8 mouse cellular contexts compared by ENCODE assay signal in the genomic region with DNA sequence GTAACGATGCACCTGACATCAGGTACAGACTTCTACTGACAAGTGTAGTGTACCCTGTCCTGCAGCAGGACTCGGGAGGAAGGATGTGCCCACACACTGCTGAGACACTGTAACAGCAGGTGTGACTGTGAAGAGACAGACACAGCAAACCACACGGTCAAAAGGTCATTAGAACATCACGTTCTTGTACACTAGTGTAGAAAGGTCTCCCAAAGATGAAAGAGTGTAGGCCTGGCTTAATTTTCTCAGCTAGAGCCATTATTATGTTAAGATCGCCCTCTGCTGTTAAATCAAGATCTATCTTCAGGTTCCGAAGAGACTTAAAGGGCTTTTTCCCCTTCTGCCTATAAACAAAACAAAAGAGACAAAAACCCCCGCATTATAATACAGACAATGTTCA. TPM values are rescaled to one million over a fixed set of nuclear protein-coding genes. Genes with fewer than 3 reads are reported as not detected.
DNase-seq lines count a peak whose midpoint lies in the region; ATAC-seq and TF ChIP-seq lines count a peak whose summit lies in the region.
"Had no signal": no experiment of that assay in that cellular context is flagged by ENCODE, and none has a peak within 500 bp of the region (broad histone marks: within the 10 kb centered on the region; RNA-seq: fewer than 3 reads in every experiment).

No protein-coding gene starts in this region.

- no peak overlapping the region for H3K4me3 ChIP-seq in left cerebral cortex, adult 2 months
- no peak overlapping the region for H3K4me3 ChIP-seq in midbrain, embryonic 14.5 days (replicated peaks; ENCODE audit: low read depth, low read length)

- H3K27ac ChIP-seq in left cerebral cortex, adult 2 months, result no peak overlapping the region
- H3K27ac ChIP-seq in midbrain, embryonic 14.5 days (replicated peaks; ENCODE audit: low read depth, low read length), result no peak overlapping the region

- DNase-seq in left cerebral cortex, adult 2 months (ENCODE audit: extremely low spot score in 1 of 2, low spot score in 2 of 2), result no peak
- no peak for DNase-seq in left cerebral cortex, postnatal 25 days (ENCODE audit: low spot score in 2 of 2)
- DNase-seq in ES-CJ7 (ENCODE audit: low read depth, low spot score), result peak; percentile 81
- peak; percentile 57 for DNase-seq in brain, adult 2 months (ENCODE audit: low read depth, low spot score)
- peak; percentile 78 for DNase-seq in midbrain, embryonic 14.5 days
- no peak for DNase-seq in adrenal gland, postnatal 36 days
- no peak for DNase-seq in cerebellum, adult 18-20 months

- intact Hi-C loops in left cerebral cortex, adult 2 months (cut with DNase I), result loop anchor here (1.0 kb wide), 1 partner anchor 234 kb away; no protein-coding TSS in a partner anchor
- intact Hi-C loops in left cerebral cortex, postnatal 25 days (cut with DNase I), result loop anchor here (1.0 to 5.0 kb wide), 2 partner anchors 35 to 234 kb away; a partner anchor contains a TSS

- ATAC-seq in midbrain, embryonic 14.5 days (ENCODE audit: low FRiP score, low TSS enrichment), result no peak; the same call in 1 of the 2 replicates

- H3K36me3 ChIP-seq in midbrain, embryonic 14.5 days (ENCODE audit: control insufficient read depth, insufficient read depth, low read length), result peaks cover 19% of the 10 kb centered on the region

- 35% methylated on average over 7 of the region's 7 CpGs for WGBS in midbrain, embryonic 14.5 days

- H3K4me1 ChIP-seq in midbrain, embryonic 14.5 days (ENCODE audit: control insufficient read depth, insufficient read depth, low read length), result no peaks in the 10 kb centered on the region

- no peaks in the 10 kb centered on the region for H3K27me3 ChIP-seq in midbrain, embryonic 14.5 days (ENCODE audit: control insufficient read depth, insufficient read depth, low read length)

- H3K4me2 ChIP-seq in midbrain, embryonic 14.5 days (ENCODE audit: low read length), result no peak overlapping the region

- H3K9me3 ChIP-seq in midbrain, embryonic 14.5 days (ENCODE audit: control insufficient read depth, low read length), result no peaks in the 10 kb centered on the region

- no peak overlapping the region for H3K9ac ChIP-seq in midbrain, embryonic 14.5 days (replicated peaks; ENCODE audit: low read length)

- peak; percentile 55 for TF ChIP-seq CTCF in left cerebral cortex, adult 2 months (IDR thresholded peaks at IDR 0.05)

RNA-seq across cellular contexts. Expression of a gene that starts 33.2 kb away (rescaled TPM):
- total RNA-seq in left cerebral cortex, adult 2 months (2021), result 10 to 100 TPM; 23.3 to 26.8 TPM
- 10 to 100 TPM; 25.5 to 26.7 TPM for total RNA-seq in left cerebral cortex, postnatal 25 days (2021)
- 48.2 and 52.8 TPM in 2 replicates for polyA plus RNA-seq in midbrain, embryonic 14.5 days (2014; fragmentation: Nextera tagmentation; extraction: Ambion mirVana)
- total RNA-seq in adrenal gland, postnatal 36 days (2021), result 10 to 100 TPM; 20.4 to 24.1 TPM

RNA-seq across cellular contexts. Expression of a gene that starts 35.4 kb away (rescaled TPM):
- total RNA-seq in left cerebral cortex, adult 2 months (2021), result 1 to 10 TPM; 2.8 to 4.0 TPM
- total RNA-seq in left cerebral cortex, postnatal 25 days (2021), result 1 to 10 TPM; 4.6 to 6.8 TPM
- 3.2 and 5.5 TPM in 2 replicates for polyA plus RNA-seq in midbrain, embryonic 14.5 days (2014; fragmentation: Nextera tagmentation; extraction: Ambion mirVana)
- total RNA-seq in adrenal gland, postnatal 36 days (2021), result 10 to 100 TPM; 28.9 to 31.8 TPM

RNA-seq across cellular contexts. Expression of a gene that starts 40.9 kb away (rescaled TPM):
- not detected for total RNA-seq in left cerebral cortex, adult 2 months (2021)
- total RNA-seq in left cerebral cortex, postnatal 25 days (2021), result not detected
- polyA plus RNA-seq in midbrain, embryonic 14.5 days (2014; fragmentation: Nextera tagmentation; extraction: Ambion mirVana), result not detected in 2 replicates
- not detected for total RNA-seq in adrenal gland, postnatal 36 days (2021)
- total RNA-seq: layer of hippocampus, postnatal 14 days had no signal

Comparison
In these comparisons a context has a peak if more than half of its experiments do, and no peak if none do; other contexts are left out.
1. DNase-seq: peak in ES-CJ7 (single experiment), brain, adult 2 months (single experiment) and midbrain, embryonic 14.5 days (single experiment); none in left cerebral cortex, adult 2 months (0 of 2), left cerebral cortex, postnatal 25 days (0 of 2), adrenal gland, postnatal 36 days (0 of 2) and cerebellum, adult 18-20 months (0 of 2).